Mouse (Mus musculus) forebrain, embryonic 10.5 days (tissue): ENCODE data around the gene Wdfy4. TPM values are rescaled to one million over a fixed set of nuclear protein-coding genes. Genes with fewer than 3 reads are reported as not detected.

Experiments
- DNase-seq: peaks from one replicate; pipeline ENCODE4 v3.0.0-alpha.2; 2017; ENCODE audit warnings: low spot score; ENCODE audit errors: extremely low spot score
- H3K27ac ChIP-seq: fragments of 300-500 bp; sonication (generic); 2 replicates; pipeline ENCODE4 v1.5.1; 2016; ENCODE audit warnings: mild to moderate bottlenecking
- H3K27me3 ChIP-seq: fragments of 300-500 bp; sonication (generic); 2 replicates; pipeline ENCODE4 v1.6.1; 2016; ENCODE audit warnings: mild to moderate bottlenecking; ENCODE audit not compliant: poor library complexity, severe bottlenecking
- H3K36me3 ChIP-seq: fragments of 300-500 bp; sonication (generic); replicated peaks from 2 replicates; pipeline ENCODE4 v1.6.1; 2016; ENCODE audit warnings: mild to moderate bottlenecking, moderate library complexity
- H3K4me1 ChIP-seq: fragments of 300-500 bp; sonication (generic); 2 replicates; pipeline ENCODE4 v1.6.1; 2016
- H3K4me3 ChIP-seq: fragments of 300-500 bp; sonication (generic); 2 replicates; pipeline ENCODE4 v1.5.1; 2016; ENCODE audit warnings: mild to moderate bottlenecking, moderate library complexity
- H3K9me3 ChIP-seq: fragments of 300-500 bp; sonication (generic); 2 replicates; pipeline ENCODE4 v1.6.1; 2016; ENCODE audit warnings: mild to moderate bottlenecking, moderate library complexity
- WGBS: fragments of 180-500 bp; shearing (Covaris S2); methylation state at CpG from one replicate; pipeline ENCODE4 v1.1.7; 2016; 5-methylcytosine and 5-hydroxymethylcytosine counted together
- polyA plus RNA-seq: library from polyadenylated mRNA; unstranded; fragments of >200 nt; fragmentation: Nextera tagmentation; extraction: Ambion mirVana; gene quantifications from 2 replicates; pipeline ENCODE4 v1.2.1, GENCODE M21; 2016

Gene Wdfy4
- polyA plus RNA-seq, 1 experiment from 2014 or later, result 0.45 TPM

DNA sequence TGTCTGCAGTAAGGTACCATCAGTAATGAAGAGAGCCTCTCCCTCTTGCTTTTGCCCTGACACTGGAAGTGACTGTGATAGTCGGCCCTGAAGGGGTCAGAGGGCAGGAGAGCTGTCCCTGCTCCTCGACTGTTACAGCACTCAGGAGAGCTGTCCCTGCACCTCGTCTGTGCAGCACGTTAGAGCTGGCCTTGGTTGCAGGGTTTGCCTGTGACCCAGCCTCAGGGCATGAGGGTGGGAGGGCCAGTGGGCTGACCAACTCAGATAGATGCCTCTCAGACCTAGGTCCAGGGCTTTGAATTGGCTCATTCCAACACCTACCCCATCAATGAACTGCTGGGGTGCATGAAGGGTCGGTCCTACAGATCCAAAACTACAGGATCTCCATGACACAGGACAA is 23.0 kb upstream of the Wdfy4 start:
- no peak for DNase-seq
- Histone ChIP-seq H3K4me1 (peaks cover 4% of the 10 kb centered on the region; the same call in 1 of the 2 replicates), H3K4me3 (no peak overlapping the region), H3K9me3 (no peaks in the 10 kb centered on the region), H3K36me3 (no peaks in the 10 kb centered on the region), H3K27me3 (0 out of 2 replicates have a peak, but pooled peaks cover 8% of the 10 kb centered on the region), H3K27ac (no peak overlapping the region)
- 47% methylated on average over 5 of the region's 5 CpGs for WGBS

DNA sequence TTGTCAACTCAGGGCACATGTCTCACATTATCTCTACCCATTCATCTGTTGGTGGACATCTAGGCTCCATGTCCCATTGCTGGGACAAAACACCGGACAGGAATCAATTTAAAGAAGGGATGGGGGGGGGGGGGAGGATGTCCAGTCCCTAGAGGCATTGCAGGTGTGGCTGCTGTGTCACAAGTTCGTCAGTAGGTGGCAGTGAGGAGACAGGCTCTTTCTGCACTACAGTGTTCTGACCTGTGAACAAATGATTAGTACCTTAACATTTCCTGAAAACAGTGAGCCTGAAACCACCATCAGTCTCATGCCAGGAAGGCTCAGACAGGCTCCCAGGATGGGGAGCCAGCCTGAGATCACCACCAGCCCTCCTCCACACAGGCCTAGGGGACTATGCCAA is 21.7 kb upstream of the Wdfy4 start:
- H3K27ac ChIP-seq, result no peak overlapping the region
- DNase-seq, result no peak
- 20% methylated on average over 2 of the region's 2 CpGs for WGBS

DNA sequence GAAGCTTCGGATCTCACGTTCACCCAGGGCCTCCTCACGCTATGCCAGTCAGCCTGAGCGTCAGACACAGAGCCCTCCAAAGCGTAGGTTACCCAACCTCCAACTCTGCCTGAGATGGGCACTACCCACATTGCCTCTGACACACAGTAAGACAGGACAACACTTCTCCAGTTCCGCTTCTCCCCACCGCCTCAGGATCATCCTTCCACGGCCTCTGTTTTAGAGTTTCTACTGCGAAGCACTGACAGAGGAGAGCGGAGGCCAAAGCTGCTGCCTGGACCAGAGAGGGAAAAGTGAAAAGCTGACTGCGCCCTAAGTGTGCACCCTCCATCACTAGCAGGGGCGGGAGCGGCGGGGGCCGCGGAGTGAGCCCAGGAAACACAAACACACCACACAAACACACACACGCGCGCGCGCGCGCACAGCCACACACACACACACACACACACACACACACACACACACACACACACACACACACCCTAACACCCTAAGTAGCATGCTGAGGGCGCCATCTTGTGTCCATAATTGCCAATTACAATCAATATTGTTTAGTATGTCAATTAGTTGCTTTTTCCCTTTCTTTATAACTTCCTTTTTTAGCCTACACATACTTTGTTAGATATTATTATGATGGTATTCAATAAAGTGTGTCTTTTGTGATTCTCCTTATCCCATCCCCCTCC is 20.1 kb upstream of the Wdfy4 start:
- peaks cover 4% of the 10 kb centered on the region; the same call in 1 of the 2 replicates for H3K4me1 ChIP-seq
- H3K9me3 ChIP-seq, result no peaks in the 10 kb centered on the region
- peak overlapping the region; percentile 71 for H3K27ac ChIP-seq
- 0 out of 2 replicates have a peak, but pooled peaks cover 8% of the 10 kb centered on the region for H3K27me3 ChIP-seq
- 41% methylated on average over 24 of the region's 24 CpGs for WGBS
- H3K36me3 ChIP-seq, result no peaks in the 10 kb centered on the region
- peak overlapping the region; percentile 47 for H3K4me3 ChIP-seq
- peak; percentile 28 for DNase-seq

More for the DNA sequence above, 21.7 kb upstream of the Wdfy4 start:
- Histone ChIP-seq H3K36me3 (no peaks in the 10 kb centered on the region), H3K9me3 (no peaks in the 10 kb centered on the region), H3K27me3 (0 out of 2 replicates have a peak, but pooled peaks cover 8% of the 10 kb centered on the region), H3K4me3 (no peak overlapping the region), H3K4me1 (peaks cover 4% of the 10 kb centered on the region; the same call in 1 of the 2 replicates)

DNA sequence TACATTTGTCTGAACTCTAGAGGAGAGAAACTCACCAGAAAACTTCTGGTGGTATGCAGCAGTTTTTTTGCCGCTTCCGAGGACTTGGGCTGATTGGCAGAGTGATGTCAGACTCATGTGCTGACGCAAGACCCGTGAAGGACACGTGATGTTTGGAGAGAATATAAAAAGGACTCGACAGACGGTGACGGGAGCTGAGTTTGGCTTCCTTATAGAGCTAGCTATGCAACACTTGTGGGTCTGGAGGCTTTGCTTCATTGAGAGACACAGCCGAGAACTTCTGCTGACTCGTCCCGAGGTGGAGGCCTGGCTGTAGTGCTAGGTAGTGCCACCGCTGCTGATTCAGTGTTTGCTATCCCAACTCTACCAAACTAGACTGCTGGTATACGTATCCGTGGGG is 18.5 kb upstream of the Wdfy4 start:
- no peaks in the 10 kb centered on the region for H3K9me3 ChIP-seq
- no peak for DNase-seq
- no peak overlapping the region for H3K4me3 ChIP-seq
- H3K27me3 ChIP-seq, result 0 out of 2 replicates have a peak, but pooled peaks cover 8% of the 10 kb centered on the region
- WGBS, result 92% methylated on average over 14 of the region's 14 CpGs
- no peaks in the 10 kb centered on the region for H3K36me3 ChIP-seq
- H3K4me1 ChIP-seq, result peaks cover 4% of the 10 kb centered on the region; the same call in 1 of the 2 replicates
- no peak overlapping the region for H3K27ac ChIP-seq

DNA sequence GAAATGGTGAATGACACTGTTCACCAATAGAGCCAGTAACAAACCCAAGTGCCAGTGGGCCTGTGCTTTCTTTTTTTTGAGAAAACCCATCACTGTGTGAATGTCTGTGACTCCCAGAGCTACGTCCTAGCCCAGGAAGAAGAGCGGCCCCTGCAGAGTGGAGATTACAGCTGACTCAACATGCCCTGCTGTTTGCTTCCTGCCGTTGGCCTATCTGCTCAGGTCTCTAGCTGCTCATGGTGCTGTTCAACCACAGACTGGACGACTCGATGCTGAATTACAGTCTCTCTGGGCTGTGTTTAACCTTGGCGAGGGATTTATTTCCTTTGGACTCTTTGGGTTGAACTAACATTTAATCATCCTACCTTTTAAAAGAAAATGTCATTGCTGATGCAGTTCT is 17.6 kb upstream of the Wdfy4 start:
- H3K4me3 ChIP-seq, result no peak overlapping the region
- H3K27me3 ChIP-seq, result 0 out of 2 replicates have a peak, but pooled peaks cover 3% of the 10 kb centered on the region
- no peak for DNase-seq
- H3K9me3 ChIP-seq, result no peaks in the 10 kb centered on the region
- no peaks in the 10 kb centered on the region for H3K36me3 ChIP-seq
- WGBS, result 86% methylated on average over 6 of the region's 6 CpGs
- no peak overlapping the region for H3K27ac ChIP-seq
- H3K4me1 ChIP-seq, result peaks cover 4% of the 10 kb centered on the region; the same call in 1 of the 2 replicates

DNA sequence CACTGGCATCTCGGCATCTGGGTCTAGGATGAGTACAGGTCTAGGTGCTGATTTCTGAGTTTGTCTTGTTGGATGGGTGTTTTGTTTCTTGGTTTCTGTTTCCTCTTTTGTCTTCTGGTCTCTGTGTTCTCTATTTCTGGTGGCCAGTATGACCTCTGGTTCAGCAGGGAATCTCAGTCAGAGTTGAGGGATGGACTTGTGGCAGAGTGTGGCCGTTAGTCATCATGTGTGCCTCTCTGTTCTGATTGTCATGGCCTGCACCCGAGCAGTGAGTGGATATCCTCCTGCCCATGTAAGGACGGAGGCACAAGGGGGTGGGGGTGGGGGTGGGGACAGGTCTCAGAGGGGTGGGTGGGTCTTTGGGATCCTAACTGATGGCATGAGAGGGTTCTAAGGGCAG is 16.9 kb upstream of the Wdfy4 start:
- WGBS, result 83% methylated on average over 4 of the region's 4 CpGs
- H3K27ac ChIP-seq, result no peak overlapping the region
- no peak for DNase-seq

DNA sequence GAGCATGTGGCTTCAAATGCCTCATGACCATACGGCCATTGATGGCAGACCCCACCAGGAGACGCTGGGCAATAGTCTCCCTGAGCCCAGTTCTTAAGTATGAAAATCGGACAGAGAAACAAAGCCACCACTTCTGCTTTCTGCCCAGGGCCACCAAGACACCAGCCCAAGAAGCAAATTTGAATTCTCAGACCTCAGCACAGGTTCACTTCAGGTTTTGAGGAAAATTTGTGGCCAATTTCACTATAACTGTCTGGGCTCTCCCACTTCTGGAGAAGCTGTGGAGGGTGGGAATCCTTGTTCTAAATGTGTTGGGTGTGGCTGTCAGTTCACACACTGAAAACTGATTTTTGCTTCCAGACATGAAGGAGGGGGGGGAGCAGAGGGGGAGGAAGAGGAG is 8.9 kb upstream of the Wdfy4 start:
- 82% methylated on average over 3 of the region's 3 CpGs for WGBS

More for the DNA sequence above, 16.9 kb upstream of the Wdfy4 start:
- peaks cover 4% of the 10 kb centered on the region; the same call in 1 of the 2 replicates for H3K4me1 ChIP-seq
- no peaks in the 10 kb centered on the region for H3K9me3 ChIP-seq
- H3K4me3 ChIP-seq, result no peak overlapping the region
- H3K36me3 ChIP-seq, result no peaks in the 10 kb centered on the region
- H3K27me3 ChIP-seq, result no peaks in the 10 kb centered on the region

DNA sequence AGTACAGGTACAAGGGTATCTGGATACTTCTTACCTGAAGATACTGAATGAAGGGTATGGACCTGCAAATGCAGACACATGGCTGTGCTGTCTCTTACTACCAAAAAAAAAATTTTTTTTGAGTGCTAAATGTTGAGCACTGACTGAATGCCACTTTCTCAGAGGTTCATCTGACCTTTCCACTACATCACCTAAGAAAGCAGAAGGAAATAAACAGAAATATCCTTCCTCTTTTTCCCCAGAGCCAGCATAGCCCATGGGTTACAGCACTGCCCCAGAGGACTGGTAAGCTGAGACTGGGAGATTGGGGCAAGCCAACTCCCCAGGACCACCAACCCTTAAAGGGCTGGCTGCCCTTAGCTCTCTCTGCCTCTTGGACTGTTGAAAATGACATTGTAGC is 8.5 kb upstream of the Wdfy4 start:
- no peak overlapping the region for H3K4me3 ChIP-seq
- no peak for DNase-seq
- H3K9me3 ChIP-seq, result no peaks in the 10 kb centered on the region
- H3K36me3 ChIP-seq, result no peaks in the 10 kb centered on the region
- H3K4me1 ChIP-seq, result 0 out of 2 replicates have a peak, but pooled peaks cover 3% of the 10 kb centered on the region
- H3K27me3 ChIP-seq, result no peaks in the 10 kb centered on the region
- H3K27ac ChIP-seq, result no peak overlapping the region

More for the DNA sequence above, 8.9 kb upstream of the Wdfy4 start:
- no peaks in the 10 kb centered on the region for H3K9me3 ChIP-seq
- no peaks in the 10 kb centered on the region for H3K27me3 ChIP-seq
- no peaks in the 10 kb centered on the region for H3K36me3 ChIP-seq
- H3K27ac ChIP-seq, result no peak overlapping the region
- no peak for DNase-seq
- 0 out of 2 replicates have a peak, but pooled peaks cover 3% of the 10 kb centered on the region for H3K4me1 ChIP-seq
- H3K4me3 ChIP-seq, result no peak overlapping the region

DNA sequence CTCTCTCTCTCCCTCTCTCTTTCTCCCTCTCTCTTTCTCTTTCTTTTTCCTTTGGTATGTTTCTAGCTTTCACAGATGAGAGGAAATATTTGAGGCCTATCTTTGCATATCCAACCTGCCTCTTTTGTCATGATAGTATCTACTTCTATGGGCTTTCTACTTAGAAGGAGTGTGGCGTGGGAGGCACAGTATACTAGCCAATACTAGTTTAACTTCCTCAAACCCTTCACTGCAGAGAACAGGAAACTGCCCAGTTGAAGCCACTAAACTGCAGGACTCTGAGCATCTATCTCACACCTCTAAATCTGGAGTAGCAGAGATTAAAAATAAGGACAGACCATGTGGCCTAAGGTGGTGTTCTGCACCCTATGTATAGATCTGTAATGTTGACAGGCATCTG is 5.3 kb upstream of the Wdfy4 start:
- H3K4me1 ChIP-seq, result 0 out of 2 replicates have a peak, but pooled peaks cover 3% of the 10 kb centered on the region
- no peaks in the 10 kb centered on the region for H3K36me3 ChIP-seq
- no peaks in the 10 kb centered on the region for H3K9me3 ChIP-seq
- H3K4me3 ChIP-seq, result no peak overlapping the region
- WGBS, result 81% methylated on average over 1 of the region's 1 CpGs
- no peak for DNase-seq
- no peak overlapping the region for H3K27ac ChIP-seq
- no peaks in the 10 kb centered on the region for H3K27me3 ChIP-seq

DNA sequence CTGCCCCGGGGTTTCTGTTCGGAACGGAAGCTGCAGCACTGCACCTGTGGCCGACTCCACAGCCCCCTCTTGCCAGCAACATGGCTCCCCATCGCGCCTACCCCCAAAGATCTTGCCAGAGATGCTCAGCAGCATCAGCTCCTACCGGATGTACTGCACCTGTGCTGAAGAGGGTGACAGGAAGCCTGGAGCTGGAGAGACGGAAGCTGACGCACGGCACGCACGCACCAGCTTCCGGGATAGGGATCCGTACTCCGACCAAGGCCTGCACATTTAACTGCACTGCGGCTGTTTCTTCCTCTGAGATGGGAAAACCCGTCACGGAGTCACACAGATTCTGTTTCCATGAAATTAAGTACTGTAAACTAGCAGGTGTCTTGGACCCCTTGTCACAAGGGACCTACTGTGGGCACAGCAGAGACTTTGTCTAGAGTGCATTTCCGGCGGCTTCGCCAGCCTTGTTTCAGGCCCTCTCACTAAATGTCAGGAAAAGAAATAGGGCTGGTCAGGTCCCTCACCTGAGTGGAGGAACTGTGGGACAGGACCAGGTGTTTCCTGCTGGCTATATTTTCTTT is 4.6 kb upstream of the Wdfy4 start:
- Histone ChIP-seq H3K27ac (no peak overlapping the region), H3K4me1 (0 out of 2 replicates have a peak, but pooled peaks cover 3% of the 10 kb centered on the region), H3K36me3 (no peaks in the 10 kb centered on the region), H3K9me3 (no peaks in the 10 kb centered on the region), H3K4me3 (no peak overlapping the region), H3K27me3 (no peaks in the 10 kb centered on the region)
- WGBS, result 91% methylated on average over 21 of the region's 21 CpGs
- DNase-seq, result no peak

DNA sequence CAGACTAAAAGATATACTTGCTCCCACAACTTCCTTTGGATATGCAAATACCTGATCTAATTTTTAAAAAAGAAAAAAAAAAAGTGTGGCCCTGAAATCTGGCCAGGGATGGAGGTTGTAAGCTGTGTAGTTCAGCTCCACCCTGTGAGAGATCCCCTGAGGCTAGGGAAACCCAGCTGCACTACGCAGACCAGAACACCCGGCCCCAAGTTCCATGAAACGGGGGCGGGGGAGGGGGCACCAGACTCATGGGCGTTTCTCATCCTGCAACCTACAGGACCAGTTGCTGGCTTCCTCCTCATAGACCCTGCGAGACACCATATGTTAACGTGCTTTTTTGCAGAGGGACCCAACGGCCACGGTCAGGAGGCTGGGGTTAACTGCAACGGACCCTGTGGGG is 3.9 kb upstream of the Wdfy4 start:
- H3K9me3 ChIP-seq, result no peaks in the 10 kb centered on the region
- 75% methylated on average over 10 of the region's 10 CpGs for WGBS
- H3K4me3 ChIP-seq, result no peak overlapping the region
- no peak overlapping the region for H3K27ac ChIP-seq
- DNase-seq, result no peak
- H3K36me3 ChIP-seq, result no peaks in the 10 kb centered on the region
- no peaks in the 10 kb centered on the region for H3K27me3 ChIP-seq
- H3K4me1 ChIP-seq, result 0 out of 2 replicates have a peak, but pooled peaks cover 3% of the 10 kb centered on the region

DNA sequence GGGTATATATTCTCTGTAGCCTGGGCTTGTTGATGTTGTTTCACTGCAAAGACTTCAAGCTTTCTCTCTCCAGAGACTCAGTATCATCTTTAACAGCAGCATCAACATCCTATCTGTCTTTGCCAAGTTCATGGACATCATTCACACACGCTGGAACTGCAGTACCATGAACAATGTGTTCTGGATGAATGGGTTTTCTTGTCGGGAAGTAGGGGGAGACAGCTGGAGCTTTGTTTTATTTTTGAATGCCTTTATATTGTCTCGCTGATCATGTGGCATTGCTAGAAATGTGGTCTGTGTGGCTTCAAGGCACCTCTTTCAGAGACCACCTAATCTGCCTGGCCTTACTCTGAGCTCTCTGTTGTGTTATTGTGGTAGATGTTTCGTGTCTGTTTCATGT is 1.9 kb upstream of the Wdfy4 start:
- no peak for DNase-seq
- Histone ChIP-seq H3K36me3 (no peaks in the 10 kb centered on the region), H3K27me3 (no peaks in the 10 kb centered on the region), H3K27ac (no peak overlapping the region), H3K4me3 (no peak overlapping the region), H3K9me3 (no peaks in the 10 kb centered on the region), H3K4me1 (0 out of 2 replicates have a peak, but pooled peaks cover 3% of the 10 kb centered on the region)
- WGBS, result 76% methylated on average over 4 of the region's 4 CpGs

DNA sequence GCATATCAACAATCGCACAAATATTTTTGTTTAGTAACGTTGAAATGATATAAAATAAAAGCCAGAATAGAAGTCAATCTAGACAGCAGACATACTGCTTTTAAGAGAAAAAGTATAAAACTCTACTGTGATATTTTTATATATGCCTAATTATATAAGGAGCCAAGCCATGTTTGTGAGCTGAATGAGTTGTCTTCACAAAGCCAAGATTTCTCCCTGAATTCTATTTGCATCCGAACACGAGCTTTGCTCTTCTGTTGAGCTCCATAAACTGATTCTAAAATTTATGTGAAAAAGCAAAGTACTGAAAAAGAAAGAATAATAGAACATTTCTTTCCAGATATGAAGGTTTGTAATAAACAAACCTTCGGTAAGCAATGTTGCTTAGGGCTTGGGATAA is 5.2 kb downstream of the Wdfy4 start:
- H3K27ac ChIP-seq, result no peak overlapping the region
- DNase-seq, result no peak
- 89% methylated on average over 5 of the region's 5 CpGs for WGBS
- no peaks in the 10 kb centered on the region for H3K9me3 ChIP-seq
- H3K27me3 ChIP-seq, result no peaks in the 10 kb centered on the region
- H3K36me3 ChIP-seq, result no peaks in the 10 kb centered on the region
- no peaks in the 10 kb centered on the region for H3K4me1 ChIP-seq
- H3K4me3 ChIP-seq, result no peak overlapping the region
